Mouse (Mus musculus) frontal cortex, adult 2 months (tissue): ENCODE data around the gene Eya2. TPM values are rescaled to one million over a fixed set of nuclear protein-coding genes. Genes with fewer than 3 reads are reported as not detected.

ENCODE experiments used
- DNase-seq, 2 experiments: peaks; one replicate each; pipeline ENCODE4 v3.0.0; 2022; ENCODE audit warnings: low spot score in 1 of 2; ENCODE audit errors: extremely low spot score in 1 of 2
- polyA plus RNA-seq: library from polyadenylated mRNA; depleted of rRNA; stranded (reverse); fragments of >200 nt; gene quantifications from 2 replicates; pipeline ENCODE4 v1.2.3, GENCODE M21; 2012; rRNA removed

Gene Eya2
- polyA plus RNA-seq, 1 experiment = 11.9 TPM

GRCm38 (mm10) chr2:165811536-165811935, 216.7 kb downstream of the Eya2 start:
- peak in 1 of 2 experiments; percentile 80 for DNase-seq

DNA sequence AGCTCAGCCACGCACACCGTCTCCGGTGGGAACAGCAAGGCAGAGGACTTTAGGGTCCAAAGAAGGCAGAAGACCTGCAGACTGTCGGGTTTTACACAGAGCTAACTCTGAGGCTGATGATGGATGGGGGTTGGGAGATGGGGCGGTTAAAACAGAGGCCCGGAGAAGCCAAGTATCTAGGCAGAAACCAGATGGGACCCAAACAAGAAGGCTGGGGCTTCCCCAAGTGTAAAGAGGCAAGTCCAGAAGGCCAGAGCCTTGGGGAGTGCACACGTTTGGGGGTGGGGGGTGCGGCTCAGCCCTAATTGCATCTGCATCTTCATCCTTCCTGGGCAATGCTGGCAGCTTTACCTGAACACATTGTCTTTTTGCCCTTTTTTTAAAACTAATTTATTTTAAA, 218.1 kb downstream of the Eya2 start:
- DNase-seq = no peak

DNA sequence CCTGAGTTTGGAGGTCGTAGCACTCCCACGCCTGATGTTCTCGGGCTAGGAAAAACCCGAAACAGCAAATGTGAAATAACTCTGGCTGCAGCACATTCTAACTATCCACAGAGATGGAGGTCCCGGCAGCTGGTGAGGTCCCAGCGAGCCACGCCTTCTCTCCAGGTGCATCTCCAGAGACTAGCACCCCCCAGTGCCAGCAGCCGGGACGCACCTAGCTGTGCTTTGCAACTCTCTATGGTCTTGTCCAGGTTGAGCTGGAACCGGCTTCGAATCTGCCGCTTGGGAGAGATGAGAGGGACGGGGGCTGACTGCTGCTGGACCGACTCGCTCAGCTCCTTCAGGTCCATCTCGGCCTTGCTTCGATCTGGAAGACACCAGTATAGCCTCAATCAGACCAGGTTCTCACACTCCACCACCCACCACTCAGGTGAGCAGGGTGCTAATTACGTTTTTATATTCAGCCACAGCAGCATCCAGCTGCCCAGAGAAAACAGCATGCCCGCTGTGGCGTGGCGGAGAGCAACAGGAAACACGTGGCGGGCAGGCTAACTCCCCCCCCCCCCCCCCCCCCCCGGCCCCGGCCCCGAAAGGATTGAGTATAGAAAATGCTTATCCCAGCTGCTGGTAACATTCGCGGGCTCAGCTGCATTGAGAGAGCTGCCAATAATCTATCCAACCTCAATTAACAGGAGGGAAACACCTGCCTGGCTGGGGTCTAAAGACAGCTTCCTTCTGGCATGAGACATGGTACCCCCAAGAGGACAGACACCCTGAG, 220.5 kb downstream of the Eya2 start:
- no peak for DNase-seq

DNA sequence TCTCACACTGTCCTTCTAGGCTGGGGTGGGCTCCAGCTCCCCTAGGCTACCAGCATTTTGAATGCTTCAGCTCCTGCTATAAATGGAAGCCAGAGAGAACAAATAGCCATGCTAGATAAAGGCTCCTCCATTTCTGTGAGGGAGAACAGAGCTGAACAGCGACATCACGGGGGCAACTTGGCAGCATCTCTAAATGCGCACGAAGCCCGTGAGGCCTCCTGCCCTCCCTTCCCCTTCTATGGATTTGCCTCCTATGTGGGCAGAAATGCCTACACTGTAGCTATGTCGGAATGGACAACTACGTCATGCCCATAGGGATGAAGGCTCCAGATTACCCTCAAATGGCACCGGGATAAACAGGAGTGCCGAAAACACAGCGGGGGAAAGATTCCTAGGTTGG, 222.6 kb downstream of the Eya2 start:
- peak in 1 of 2 experiments; percentile 74 for DNase-seq

DNA sequence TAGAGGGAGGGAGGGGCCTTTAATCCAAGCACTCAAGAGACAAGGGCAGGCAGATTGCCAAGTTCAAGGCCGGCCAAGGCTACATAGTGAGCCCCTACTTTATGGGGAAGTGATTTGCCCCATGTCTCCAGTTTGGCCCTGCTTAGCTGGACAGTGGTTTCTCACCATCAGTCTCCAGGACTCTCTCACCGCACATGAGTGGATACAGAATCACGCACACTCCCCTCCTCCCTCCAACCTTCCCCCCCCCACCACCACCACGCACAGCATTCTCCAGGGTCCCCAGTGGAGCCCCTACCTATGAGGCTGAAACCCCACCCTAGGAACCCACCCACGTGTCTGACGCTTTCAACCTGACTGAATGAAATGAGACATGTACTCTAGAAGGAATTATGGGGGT, 223.7 kb downstream of the Eya2 start:
- no peak for DNase-seq

DNA sequence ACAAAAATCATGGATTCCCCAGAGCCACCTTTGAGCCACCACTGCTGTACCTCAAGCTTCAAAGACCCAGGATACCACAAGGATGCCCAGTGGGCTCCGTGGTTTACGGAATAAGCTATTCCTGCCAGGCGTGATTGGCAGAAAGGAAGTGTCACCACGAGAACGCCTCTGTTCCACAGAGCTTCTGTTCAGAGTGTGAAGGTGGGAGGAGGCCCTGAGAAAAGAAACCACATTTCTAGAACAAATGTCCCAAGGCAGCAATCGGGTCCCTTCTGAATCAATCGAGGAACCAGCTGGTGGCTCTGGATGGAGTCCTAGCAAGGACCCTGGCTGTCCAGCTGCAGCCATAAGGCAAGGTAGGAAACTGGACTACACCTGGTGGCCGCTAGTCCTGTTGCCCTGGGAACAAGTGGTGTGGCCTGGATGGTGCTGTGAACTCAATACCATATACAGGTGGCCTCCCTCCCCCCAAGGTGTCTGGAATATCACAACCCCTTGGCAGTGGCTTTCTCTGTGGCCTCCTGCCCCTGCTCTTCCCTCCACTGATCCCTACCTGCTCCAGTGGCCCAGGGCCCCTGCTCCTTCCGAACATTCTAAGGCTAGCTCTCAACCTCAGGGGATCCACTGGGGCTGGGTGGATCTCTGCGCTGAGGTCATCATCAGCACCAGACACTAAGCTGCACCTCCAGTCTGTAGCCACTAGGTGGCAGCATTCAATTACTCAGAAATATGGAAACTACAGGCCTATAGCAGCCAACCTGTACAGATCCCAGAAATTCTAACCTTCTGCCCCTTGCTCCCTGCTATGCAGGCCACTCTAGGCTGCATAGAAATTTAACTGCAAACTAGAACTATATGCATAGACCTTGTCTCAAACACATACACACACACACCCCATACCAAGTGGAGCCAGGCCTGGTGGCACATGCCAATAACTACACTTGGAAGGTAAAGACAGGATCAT, 224.4 kb downstream of the Eya2 start:
- peak; percentile 71 to 88 for DNase-seq

- DNase-seq = no peak
Observed at GRCm38 (mm10) chr2:165820073-165820472, 225.2 kb downstream of the Eya2 start.

- no peak for DNase-seq
Observed at GRCm38 (mm10) chr2:165820504-165821095, 225.8 kb downstream of the Eya2 start.

Other genes with a start within 250 kb of the Eya2 start
- gene Zfp663, start 226.3 kb upstream of the Eya2 start, polyA plus RNA-seq = 0.46 and 0.59 TPM in 2 replicates
- 9.7 and 10.1 TPM in 2 replicates for gene Zfp334, start 206.8 kb upstream of the Eya2 start, polyA plus RNA-seq
- 0.02 TPM in 2 replicates for gene Ocstamp, start 194.6 kb upstream of the Eya2 start, polyA plus RNA-seq
- 30.1 and 33.8 TPM in 2 replicates for gene Slc13a3, start 121.8 kb upstream of the Eya2 start, polyA plus RNA-seq
- gene Trp53rka, start 101.7 kb upstream of the Eya2 start, polyA plus RNA-seq = 24.6 and 27.4 TPM in 2 replicates
- gene Slc2a10, start 91.2 kb upstream of the Eya2 start, polyA plus RNA-seq = 1.4 and 2.0 TPM in 2 replicates